Mouse (Mus musculus): Measurements from ENCODE around the gene Rnaseh1. TPM values are rescaled to one million over a fixed set of nuclear protein-coding genes. Genes with fewer than 3 reads are reported as not detected.

Gene Rnaseh1
- polyA plus RNA-seq, 1 experiment from 2014 or later, result 27.2 TPM

DNA sequence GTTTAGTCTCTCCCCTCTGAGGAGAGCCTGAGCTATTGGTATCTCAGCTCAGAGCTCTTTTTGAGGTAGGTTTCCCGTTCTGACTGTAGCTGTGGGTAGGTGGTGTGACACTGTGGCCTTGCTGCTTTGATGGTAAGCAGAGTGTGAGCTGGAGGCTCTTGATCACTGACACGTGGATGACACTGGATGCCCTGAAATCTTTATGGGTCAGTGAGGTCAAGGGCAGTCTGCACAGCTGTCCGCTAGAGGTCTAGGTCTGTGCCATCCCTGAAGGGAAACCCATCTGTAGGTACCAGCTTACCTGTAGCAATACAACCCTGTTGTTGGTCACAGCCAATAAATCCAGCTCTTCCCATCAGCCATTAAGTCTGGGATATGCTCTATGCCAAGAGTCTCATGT, 36.4 kb downstream of the Rnaseh1 start:
- no peak overlapping the region for H3K4me3 ChIP-seq (replicated peaks; ENCODE audit: low read length)
- ATAC-seq (ENCODE audit: insufficient read depth, low FRiP score), result no peak
- no peaks in the 10 kb centered on the region for H3K9me3 ChIP-seq (replicated peaks; ENCODE audit: control insufficient read depth, low read length)
- H3K9ac ChIP-seq (ENCODE audit: low read length), result no peak overlapping the region
- H3K27ac ChIP-seq (ENCODE audit: low read length), result no peak overlapping the region
- 0 out of 2 replicates have a peak, but pooled peaks cover 9% of the 10 kb centered on the region for H3K36me3 ChIP-seq (ENCODE audit: control insufficient read depth, insufficient read depth, low read length)
- 68% methylated on average over 3 of the region's 3 CpGs for WGBS
- no peaks in the 10 kb centered on the region for H3K27me3 ChIP-seq (ENCODE audit: control insufficient read depth, insufficient read depth, low read length)
- no peak overlapping the region for H3K4me2 ChIP-seq (ENCODE audit: low read depth, low read length)
- H3K4me1 ChIP-seq (ENCODE audit: control insufficient read depth, insufficient read depth, low read length), result no peaks in the 10 kb centered on the region

DNA sequence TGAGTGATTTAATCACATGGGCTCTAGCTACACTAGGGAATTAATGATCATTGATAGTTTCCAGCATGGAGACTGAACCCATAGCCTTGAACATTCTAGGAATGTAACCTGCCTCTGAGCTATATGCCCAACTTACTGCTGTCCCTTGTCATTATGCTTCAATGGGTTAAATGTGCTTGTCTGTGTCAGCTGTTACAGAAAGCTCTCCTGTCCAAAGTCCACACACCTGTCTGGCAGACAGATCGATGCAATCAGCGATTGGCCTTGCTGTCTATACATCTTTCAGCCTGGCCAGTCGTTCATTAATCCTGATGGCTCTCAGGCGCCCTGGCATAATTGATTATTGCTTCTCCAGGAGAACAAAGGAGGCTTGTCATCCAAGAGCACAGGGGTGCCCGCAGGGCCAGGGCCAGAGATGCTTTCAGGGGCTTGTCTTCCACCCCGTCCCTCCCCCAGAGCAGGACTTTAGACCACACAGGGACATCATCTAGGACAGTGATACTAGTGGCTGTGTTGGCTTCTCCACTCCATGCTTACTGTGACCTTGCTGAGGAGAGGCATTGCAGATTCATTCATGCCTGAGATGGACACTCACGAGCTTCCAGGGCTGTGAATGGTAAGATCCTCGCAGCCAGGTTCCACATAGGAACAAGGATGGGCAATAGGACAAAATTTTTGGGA, 36.9 kb downstream of the Rnaseh1 start:
- Histone ChIP-seq H3K27me3 (ENCODE audit: control insufficient read depth, insufficient read depth, low read length) (no peaks in the 10 kb centered on the region), H3K9me3 (replicated peaks; ENCODE audit: control insufficient read depth, low read length) (no peaks in the 10 kb centered on the region), H3K4me2 (ENCODE audit: low read depth, low read length) (no peak overlapping the region), H3K4me3 (replicated peaks; ENCODE audit: low read length) (no peak overlapping the region), H3K4me1 (ENCODE audit: control insufficient read depth, insufficient read depth, low read length) (no peaks in the 10 kb centered on the region), H3K36me3 (ENCODE audit: control insufficient read depth, insufficient read depth, low read length) (0 out of 2 replicates have a peak, but pooled peaks cover 9% of the 10 kb centered on the region), H3K27ac (ENCODE audit: low read length) (no peak overlapping the region), H3K9ac (ENCODE audit: low read length) (no peak overlapping the region)
- ATAC-seq (ENCODE audit: insufficient read depth, low FRiP score), result no peak
- WGBS, result 56% methylated on average over 8 of the region's 8 CpGs

- 88% methylated on average over 6 of the region's 6 CpGs for WGBS
- ATAC-seq (ENCODE audit: insufficient read depth, low FRiP score), result no peak
- no peak overlapping the region for H3K9ac ChIP-seq (ENCODE audit: low read length)
Observed at GRCm38 (mm10) chr12:28688996-28689395, 39.6 kb downstream of the Rnaseh1 start.

GRCm38 (mm10) chr12:28690730-28691129, 41.3 kb downstream of the Rnaseh1 start:
- no peak for ATAC-seq (ENCODE audit: insufficient read depth, low FRiP score)
- Histone ChIP-seq H3K4me1 (ENCODE audit: control insufficient read depth, insufficient read depth, low read length) (no peaks in the 10 kb centered on the region), H3K4me3 (replicated peaks; ENCODE audit: low read length) (no peak overlapping the region), H3K9me3 (replicated peaks; ENCODE audit: control insufficient read depth, low read length) (no peaks in the 10 kb centered on the region), H3K9ac (ENCODE audit: low read length) (no peak overlapping the region), H3K27ac (ENCODE audit: low read length) (no peak overlapping the region), H3K4me2 (ENCODE audit: low read depth, low read length) (no peak overlapping the region), H3K27me3 (ENCODE audit: control insufficient read depth, insufficient read depth, low read length) (no peaks in the 10 kb centered on the region), H3K36me3 (ENCODE audit: control insufficient read depth, insufficient read depth, low read length) (0 out of 2 replicates have a peak, but pooled peaks cover 6% of the 10 kb centered on the region)
- 93% methylated on average over 7 of the region's 7 CpGs for WGBS

More at GRCm38 (mm10) chr12:28688996-28689395, 39.6 kb downstream of the Rnaseh1 start:
- Histone ChIP-seq H3K4me2 (ENCODE audit: low read depth, low read length) (no peak overlapping the region), H3K27me3 (ENCODE audit: control insufficient read depth, insufficient read depth, low read length) (no peaks in the 10 kb centered on the region), H3K27ac (ENCODE audit: low read length) (no peak overlapping the region), H3K4me1 (ENCODE audit: control insufficient read depth, insufficient read depth, low read length) (no peaks in the 10 kb centered on the region), H3K36me3 (ENCODE audit: control insufficient read depth, insufficient read depth, low read length) (0 out of 2 replicates have a peak, but pooled peaks cover 6% of the 10 kb centered on the region), H3K9me3 (replicated peaks; ENCODE audit: control insufficient read depth, low read length) (no peaks in the 10 kb centered on the region), H3K4me3 (replicated peaks; ENCODE audit: low read length) (no peak overlapping the region)

GRCm38 (mm10) chr12:28693738-28694137, 44.3 kb downstream of the Rnaseh1 start:
- ATAC-seq (ENCODE audit: insufficient read depth, low FRiP score), result no peak
- Histone ChIP-seq H3K9ac (ENCODE audit: low read length) (no peak overlapping the region), H3K4me2 (ENCODE audit: low read depth, low read length) (no peak overlapping the region), H3K4me1 (ENCODE audit: control insufficient read depth, insufficient read depth, low read length) (no peaks in the 10 kb centered on the region), H3K4me3 (replicated peaks; ENCODE audit: low read length) (no peak overlapping the region), H3K36me3 (ENCODE audit: control insufficient read depth, insufficient read depth, low read length) (0 out of 2 replicates have a peak, but pooled peaks cover 6% of the 10 kb centered on the region), H3K9me3 (replicated peaks; ENCODE audit: control insufficient read depth, low read length) (no peaks in the 10 kb centered on the region), H3K27me3 (ENCODE audit: control insufficient read depth, insufficient read depth, low read length) (no peaks in the 10 kb centered on the region), H3K27ac (ENCODE audit: low read length) (no peak overlapping the region)
- WGBS, result 48% methylated on average over 3 of the region's 3 CpGs

DNA sequence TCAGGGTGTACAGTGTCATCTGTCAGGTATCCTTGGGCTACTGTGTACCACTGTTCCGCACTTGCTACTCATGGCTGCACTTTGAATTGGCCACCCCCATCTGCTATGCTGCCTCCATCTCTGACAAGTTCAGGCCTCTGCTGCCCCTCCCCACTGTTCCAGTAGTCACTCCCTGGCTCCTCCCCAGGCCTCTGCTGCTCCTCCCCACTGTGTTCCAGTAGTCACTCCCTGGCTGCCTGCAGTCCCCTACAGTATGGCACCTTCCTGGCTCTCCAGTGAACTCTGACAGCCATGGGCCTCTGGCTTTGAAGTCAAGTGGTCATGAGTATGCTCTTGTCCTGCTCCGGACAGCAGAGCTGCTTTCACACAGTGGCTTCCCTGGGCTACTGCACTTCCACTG, 44.8 kb downstream of the Rnaseh1 start:
- ATAC-seq (ENCODE audit: insufficient read depth, low FRiP score), result no peak

GRCm38 (mm10) chr12:28694776-28695175, 45.4 kb downstream of the Rnaseh1 start:
- Histone ChIP-seq H3K4me1 (ENCODE audit: control insufficient read depth, insufficient read depth, low read length) (no peaks in the 10 kb centered on the region), H3K4me2 (ENCODE audit: low read depth, low read length) (no peak overlapping the region), H3K4me3 (replicated peaks; ENCODE audit: low read length) (no peak overlapping the region), H3K36me3 (ENCODE audit: control insufficient read depth, insufficient read depth, low read length) (0 out of 2 replicates have a peak, but pooled peaks cover 6% of the 10 kb centered on the region), H3K9me3 (replicated peaks; ENCODE audit: control insufficient read depth, low read length) (no peaks in the 10 kb centered on the region), H3K27me3 (ENCODE audit: control insufficient read depth, insufficient read depth, low read length) (no peaks in the 10 kb centered on the region), H3K27ac (ENCODE audit: low read length) (no peak overlapping the region), H3K9ac (ENCODE audit: low read length) (no peak overlapping the region)
- WGBS, result 83% methylated on average over 7 of the region's 7 CpGs
- ATAC-seq (ENCODE audit: insufficient read depth, low FRiP score), result no peak

More for the DNA sequence above, 44.8 kb downstream of the Rnaseh1 start:
- Histone ChIP-seq H3K9ac (ENCODE audit: low read length) (no peak overlapping the region), H3K4me2 (ENCODE audit: low read depth, low read length) (no peak overlapping the region), H3K36me3 (ENCODE audit: control insufficient read depth, insufficient read depth, low read length) (0 out of 2 replicates have a peak, but pooled peaks cover 6% of the 10 kb centered on the region), H3K4me1 (ENCODE audit: control insufficient read depth, insufficient read depth, low read length) (no peaks in the 10 kb centered on the region), H3K27ac (ENCODE audit: low read length) (no peak overlapping the region), H3K9me3 (replicated peaks; ENCODE audit: control insufficient read depth, low read length) (no peaks in the 10 kb centered on the region), H3K4me3 (replicated peaks; ENCODE audit: low read length) (no peak overlapping the region), H3K27me3 (ENCODE audit: control insufficient read depth, insufficient read depth, low read length) (no peaks in the 10 kb centered on the region)
- WGBS, result 72% methylated on average over 2 of the region's 2 CpGs

GRCm38 (mm10) chr12:28697821-28698595, 48.6 kb downstream of the Rnaseh1 start:
- Histone ChIP-seq H3K9ac (ENCODE audit: low read length) (no peak overlapping the region), H3K4me3 (replicated peaks; ENCODE audit: low read length) (no peak overlapping the region), H3K9me3 (replicated peaks; ENCODE audit: control insufficient read depth, low read length) (no peaks in the 10 kb centered on the region), H3K4me1 (ENCODE audit: control insufficient read depth, insufficient read depth, low read length) (no peaks in the 10 kb centered on the region), H3K4me2 (ENCODE audit: low read depth, low read length) (no peak overlapping the region), H3K27ac (ENCODE audit: low read length) (no peak overlapping the region), H3K36me3 (ENCODE audit: control insufficient read depth, insufficient read depth, low read length) (no peaks in the 10 kb centered on the region), H3K27me3 (ENCODE audit: control insufficient read depth, insufficient read depth, low read length) (no peaks in the 10 kb centered on the region)
- 61% methylated on average over 14 of the region's 14 CpGs for WGBS
- no peak for ATAC-seq (ENCODE audit: insufficient read depth, low FRiP score)

DNA sequence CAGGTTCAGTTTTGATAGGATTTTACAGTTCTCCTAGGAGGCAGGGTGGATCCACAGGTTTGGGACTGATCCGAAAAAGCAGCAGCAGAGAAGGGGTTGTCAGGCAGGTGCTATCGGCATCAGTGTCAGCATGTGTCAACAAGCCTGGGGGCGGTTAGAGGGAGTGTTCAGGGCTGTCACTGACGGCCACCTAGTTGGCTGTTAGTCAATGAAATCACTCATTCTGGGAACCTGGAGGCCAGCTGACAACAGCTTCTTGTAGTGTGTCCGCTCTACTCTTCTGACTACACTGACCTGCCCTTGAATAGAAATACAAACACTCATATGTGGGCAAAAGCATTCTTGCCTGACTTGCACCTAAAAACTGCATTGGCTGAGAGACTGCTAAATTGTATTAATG, 49.7 kb downstream of the Rnaseh1 start:
- WGBS, result 64% methylated on average over 5 of the region's 5 CpGs

More for the DNA sequence above, 49.7 kb downstream of the Rnaseh1 start:
- Histone ChIP-seq H3K4me1 (ENCODE audit: control insufficient read depth, insufficient read depth, low read length) (no peaks in the 10 kb centered on the region), H3K36me3 (ENCODE audit: control insufficient read depth, insufficient read depth, low read length) (no peaks in the 10 kb centered on the region), H3K27ac (ENCODE audit: low read length) (no peak overlapping the region), H3K4me3 (replicated peaks; ENCODE audit: low read length) (no peak overlapping the region), H3K9ac (ENCODE audit: low read length) (no peak overlapping the region), H3K27me3 (ENCODE audit: control insufficient read depth, insufficient read depth, low read length) (no peaks in the 10 kb centered on the region), H3K9me3 (replicated peaks; ENCODE audit: control insufficient read depth, low read length) (no peaks in the 10 kb centered on the region), H3K4me2 (ENCODE audit: low read depth, low read length) (no peak overlapping the region)
- no peak for ATAC-seq (ENCODE audit: insufficient read depth, low FRiP score)
